Mouse (Mus musculus) adrenal gland, postnatal 36 days (tissue): ENCODE data around the gene Aoc2. TPM values are rescaled to one million over a fixed set of nuclear protein-coding genes. Genes with fewer than 3 reads are reported as not detected.

Experiments
- DNase-seq, 2 experiments: peaks; one replicate each; pipeline ENCODE4 v3.0.0; 2021; ENCODE audit warnings: mixed read lengths in 1 of 2
- long read RNA-seq, 2 experiments: library from polyadenylated mRNA; stranded (forward); transcript quantifications; one replicate each; pipeline ENCODE4 v2.0.0; 2021; ENCODE audit warnings: borderline sequencing depth in 2 of 2
- total RNA-seq, 2 experiments: library from RNA; stranded (reverse); gene quantifications; 2 replicates each; pipeline ENCODE4 v1.2.3; 2021

The Aoc2 gene
- total RNA-seq: 1 to 10 TPM; 4.6 to 7.1 TPM
- long read RNA-seq, experiment 1: 0 reads
- long read RNA-seq, experiment 2: 0 reads

GRCm38 (mm10) chr11:101324763-101325162, at the start of gene Aoc2:
Aoc2 (plus strand) TSS chr11:101325063.
- DNase-seq: no peak

GRCm38 (mm10) chr11:101275309-101275708, 49.6 kb upstream of the Aoc2 start:
- DNase-seq: no peak

- no peak for DNase-seq
Measured at GRCm38 (mm10) chr11:101276319-101277070, 48.4 kb upstream of the Aoc2 start.

- DNase-seq: no peak
Measured at GRCm38 (mm10) chr11:101277381-101278222, 47.3 kb upstream of the Aoc2 start.

GRCm38 (mm10) chr11:101278223-101279192, 46.4 kb upstream of the Aoc2 start, which contains the start of the genes Cntd1 and Coa3:
Cntd1 (plus strand) TSS chr11:101279012.
Coa3 (minus strand) TSS chr11:101279114.
- peak; percentile 89 to 90 for DNase-seq

- no peak for DNase-seq
Measured at GRCm38 (mm10) chr11:101279193-101279569, 45.7 kb upstream of the Aoc2 start.

GRCm38 (mm10) chr11:101280837-101281236, 44.0 kb upstream of the Aoc2 start:
- DNase-seq: no peak

GRCm38 (mm10) chr11:101282896-101283295, 42.0 kb upstream of the Aoc2 start:
- no peak for DNase-seq

- no peak for DNase-seq
Measured at GRCm38 (mm10) chr11:101283805-101284204, 41.1 kb upstream of the Aoc2 start.

GRCm38 (mm10) chr11:101287306-101287705, 37.6 kb upstream of the Aoc2 start:
- peak; percentile 74 to 80 for DNase-seq

GRCm38 (mm10) chr11:101291231-101291630, 33.6 kb upstream of the Aoc2 start:
- no peak for DNase-seq

GRCm38 (mm10) chr11:101295191-101295590, 29.7 kb upstream of the Aoc2 start:
- no peak for DNase-seq

GRCm38 (mm10) chr11:101300881-101301280, 24.0 kb upstream of the Aoc2 start:
- DNase-seq: no peak

- DNase-seq: no peak
Measured at GRCm38 (mm10) chr11:101301299-101302003, 23.4 kb upstream of the Aoc2 start.

GRCm38 (mm10) chr11:101302004-101302798, 22.7 kb upstream of the Aoc2 start, which contains the start of gene Becn1:
Becn1 (minus strand) TSS chr11:101302286.
- peak; percentile 98 for DNase-seq

GRCm38 (mm10) chr11:101307744-101308143, 17.1 kb upstream of the Aoc2 start:
- no peak for DNase-seq

GRCm38 (mm10) chr11:101311083-101311482, 13.8 kb upstream of the Aoc2 start:
- DNase-seq: no peak

GRCm38 (mm10) chr11:101312150-101312549, 12.7 kb upstream of the Aoc2 start:
- no peak for DNase-seq

GRCm38 (mm10) chr11:101314567-101314966, 10.3 kb upstream of the Aoc2 start:
- DNase-seq: no peak

- no peak for DNase-seq
Measured at GRCm38 (mm10) chr11:101315082-101315650, 9.7 kb upstream of the Aoc2 start.
